8 mouse cellular contexts compared by ENCODE assay signal in the genomic region with DNA sequence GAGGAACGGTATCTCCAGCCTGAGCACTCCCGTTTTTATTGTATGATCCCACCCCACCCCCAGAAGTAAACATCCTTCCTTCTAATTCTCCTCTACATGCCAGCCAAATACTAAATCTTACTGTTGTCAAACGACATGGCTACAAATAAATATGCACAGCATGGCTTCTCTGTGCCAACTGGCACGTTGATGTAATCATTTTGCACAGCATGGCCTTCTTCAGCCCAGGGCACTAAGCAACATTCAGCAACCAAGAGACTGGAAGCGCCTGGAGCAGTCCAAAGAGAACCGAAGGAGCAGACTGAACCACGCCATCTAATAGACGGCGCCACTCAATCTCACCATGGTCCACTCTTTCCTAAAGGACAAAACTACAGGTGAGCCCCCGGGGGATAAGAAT.
"Had no signal": no experiment of that assay in that cellular context is flagged by ENCODE, and none has a peak within 500 bp of the region (broad histone marks: within the 10 kb centered on the region; RNA-seq: fewer than 3 reads in every experiment).

No protein-coding gene starts in this region.

- ATAC-seq: midbrain, embryonic 13.5 days had no signal

- DNase-seq: kidney, postnatal 25 days; layer of hippocampus, adult 9-11 months; layer of hippocampus, postnatal 36 days; lung, adult 18-20 months; right cerebral cortex, adult 18-20 months; right cerebral cortex, postnatal 25 days; thymus, postnatal 14 days had no signal
